Mouse (Mus musculus): ENCODE measurements around the gene Tnni3.

- TF ChIP-seq POLR2A (IDR thresholded peaks at IDR 0.05; ENCODE audit: low read depth, low read length) (no peak), CTCF (conservative IDR thresholded peaks at IDR 0.05; ENCODE audit: insufficient read depth, insufficient read length, low read depth, low read length) (no peak)
These were observed 53.5 kb downstream of the Tnni3 start for GRCm38 (mm10) chr7:4470275-4471178.

Data from kidney, adult 2 months (tissue).